Mouse (Mus musculus): ENCODE data around the gene Polr3e. TPM values are rescaled to one million over a fixed set of nuclear protein-coding genes. Genes with fewer than 3 reads are reported as not detected.
"Not testable (repeated sequence)": the region's sequence is repeated elsewhere in the genome, so short reads cannot be mapped to it uniquely, and the experiment has no call there.

The Polr3e gene
- total RNA-seq, 2 experiments from 2014 or later = 20.8 to 23.5 TPM

DNA sequence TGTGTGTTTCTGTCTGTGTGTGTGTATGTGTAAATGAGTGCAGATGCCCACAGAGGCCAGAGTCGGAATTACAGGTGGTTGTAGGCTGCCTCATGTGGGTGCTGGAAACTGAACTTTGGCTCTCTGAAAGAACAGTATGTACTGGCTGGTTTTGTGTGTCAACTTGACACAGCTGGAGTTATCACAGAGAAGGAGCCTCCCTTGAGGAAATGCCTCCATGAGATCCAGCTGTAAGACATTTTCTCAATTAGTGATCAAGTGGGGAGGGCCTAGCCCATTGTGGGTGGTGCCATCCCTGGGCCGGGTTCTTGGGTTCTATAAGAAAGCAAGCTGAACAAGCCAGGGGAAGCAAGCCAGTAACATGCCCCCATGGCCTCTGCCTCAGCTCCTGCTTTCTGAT is 54.9 kb downstream of the Polr3e start:
- DNase-seq (ENCODE audit: low spot score in 2 of 2) = not testable (repeated sequence)

DNA sequence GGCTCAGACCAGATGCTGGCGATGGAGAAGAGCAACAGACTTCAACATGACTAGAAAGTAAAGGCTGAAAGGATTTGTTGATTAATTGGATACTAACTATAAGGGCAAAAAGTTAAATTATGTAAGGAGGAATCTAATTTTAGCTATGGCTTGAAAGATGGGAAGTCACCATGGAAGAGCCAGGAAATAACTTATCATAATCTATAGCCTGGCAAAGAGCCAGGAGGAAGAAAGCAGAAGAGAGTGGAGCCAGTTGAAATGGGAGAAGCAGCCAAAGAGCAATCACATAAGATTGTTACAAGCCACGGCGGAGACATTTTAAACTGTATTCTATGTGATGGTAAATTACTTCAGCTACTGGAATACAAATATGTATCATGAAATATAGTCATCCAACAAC is 56.5 kb downstream of the Polr3e start:
- no peak for DNase-seq (ENCODE audit: low spot score in 2 of 2)

DNA sequence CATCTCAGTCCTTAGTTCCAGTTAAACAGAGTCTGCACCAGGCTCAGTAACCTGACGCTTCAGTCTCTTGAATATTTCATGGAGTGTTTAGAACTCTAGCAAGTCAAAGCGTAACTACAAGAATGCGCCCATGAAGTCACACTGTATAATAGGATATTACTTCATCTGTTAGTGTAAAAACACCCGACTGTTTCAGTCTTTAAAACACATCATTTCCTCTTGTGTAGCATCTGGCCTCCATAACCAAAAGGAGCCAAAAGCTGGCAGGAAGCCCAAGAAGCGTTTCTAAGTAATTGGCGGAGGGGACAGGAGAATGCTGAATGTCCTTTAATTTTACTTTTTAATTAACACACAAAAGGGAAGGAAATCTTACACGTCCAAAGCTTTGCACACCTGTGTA is 59.5 kb downstream of the Polr3e start:
- no peak for DNase-seq (ENCODE audit: low spot score in 2 of 2)

DNA sequence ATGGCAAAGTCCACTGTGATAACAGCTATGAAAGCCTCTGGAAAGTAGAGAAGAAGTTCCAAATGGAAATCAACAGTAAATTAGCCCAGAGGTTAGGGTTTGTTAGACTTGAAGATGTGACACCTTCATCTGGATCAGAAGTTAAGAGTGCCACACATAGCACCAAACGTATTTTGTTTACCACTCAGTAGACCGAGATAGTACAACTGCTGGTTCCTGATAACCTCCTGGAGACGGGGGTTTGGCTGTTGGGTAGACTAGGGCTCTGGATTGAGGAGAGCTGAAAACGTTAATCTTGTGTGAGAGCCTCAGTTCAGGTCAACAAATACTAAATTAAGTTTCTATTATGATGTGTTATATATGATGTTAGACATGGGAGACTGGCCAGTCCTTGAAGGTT is 62.5 kb downstream of the Polr3e start:
- no peak for DNase-seq (ENCODE audit: low spot score in 2 of 2)

DNA sequence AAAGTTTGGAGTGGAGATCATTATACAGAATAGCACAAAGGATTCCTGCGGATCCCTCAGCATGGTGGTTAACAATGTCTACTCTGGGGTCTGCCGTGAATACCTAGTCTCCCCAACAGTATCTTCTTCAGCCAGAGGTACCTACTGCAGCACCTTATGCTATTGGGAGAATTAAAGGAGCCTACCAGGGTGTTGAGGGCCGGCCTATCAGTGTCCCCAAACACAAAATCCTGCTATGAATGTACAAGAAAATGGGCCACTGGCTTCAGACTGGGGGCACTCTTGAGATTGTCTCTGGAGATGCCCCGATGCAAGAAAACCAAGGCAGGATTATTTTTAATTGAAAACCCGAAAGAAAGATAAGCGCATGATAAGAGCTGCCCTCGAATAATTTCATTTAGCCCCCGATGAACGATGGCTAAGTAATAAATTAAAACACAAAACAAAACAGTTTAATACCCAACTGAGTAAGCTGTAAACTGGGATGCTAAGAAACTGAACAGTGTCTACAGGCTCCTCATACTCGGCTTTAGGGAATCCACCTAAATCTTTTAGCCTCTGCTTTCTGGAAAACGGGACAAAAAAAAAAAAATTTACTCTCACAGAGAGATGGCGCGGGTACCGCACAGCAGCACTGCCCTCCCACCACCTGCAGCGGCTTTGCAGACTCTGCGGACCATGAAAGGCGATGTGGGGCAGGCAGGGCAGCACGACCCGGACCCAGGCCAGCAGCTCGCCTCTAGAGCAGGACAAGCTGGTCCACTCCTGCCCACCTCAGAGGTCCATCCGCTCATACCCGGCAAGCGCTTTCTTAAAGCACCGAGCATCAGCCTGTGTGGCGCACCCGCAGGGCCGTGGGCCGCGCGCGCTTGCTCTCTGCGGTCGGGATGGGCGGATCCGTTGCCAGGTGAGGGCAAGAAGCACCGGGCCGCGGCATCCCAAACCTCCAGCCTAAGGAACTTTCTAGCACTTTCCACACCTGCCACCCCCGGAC is 63.7 kb downstream of the Polr3e start:
- peak; percentile 24 to 49 for DNase-seq (ENCODE audit: low spot score in 2 of 2)

DNA sequence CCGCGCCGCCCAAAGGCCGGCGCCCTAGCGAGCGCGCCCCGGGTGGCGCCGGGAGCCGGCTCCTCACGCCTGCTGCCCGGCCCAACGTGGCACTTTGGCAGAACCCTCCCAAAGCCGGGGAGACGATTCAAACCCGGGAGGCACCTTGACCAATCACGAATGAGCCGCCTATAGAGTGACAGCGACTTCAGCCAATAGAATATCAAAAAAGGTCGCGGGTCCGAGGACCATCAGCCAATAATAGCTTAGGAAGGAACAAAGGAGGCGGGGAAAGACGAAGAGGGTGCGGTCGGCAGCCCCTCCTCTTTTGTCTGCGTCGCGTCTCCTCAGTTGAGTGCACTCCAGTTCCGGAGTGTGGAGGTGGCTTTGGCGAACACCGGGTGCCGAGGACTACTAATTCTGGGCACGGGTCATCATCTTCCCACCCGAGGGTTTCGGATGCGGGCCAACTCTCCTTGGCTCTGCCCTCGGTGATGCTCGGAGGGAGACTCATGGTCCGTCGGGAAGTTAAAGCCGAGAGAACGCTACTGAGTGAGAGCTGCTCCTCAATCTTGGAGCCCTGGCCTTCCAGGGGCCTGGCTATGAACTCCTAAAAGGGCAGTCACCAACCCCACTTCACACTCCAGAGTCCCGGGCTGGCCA is 64.8 kb downstream of the Polr3e start, which contains the start of the genes Cdr2 and Mfsd13b:
Gene Cdr2, minus strand, starts transcription at position 113 of the 642 bp plus-strand sequence.
Gene Mfsd13b, plus strand, starts transcription at position 310 of the 642 bp plus-strand sequence.
- peak; percentile 90 to 96 for DNase-seq (ENCODE audit: low spot score in 2 of 2)

DNA sequence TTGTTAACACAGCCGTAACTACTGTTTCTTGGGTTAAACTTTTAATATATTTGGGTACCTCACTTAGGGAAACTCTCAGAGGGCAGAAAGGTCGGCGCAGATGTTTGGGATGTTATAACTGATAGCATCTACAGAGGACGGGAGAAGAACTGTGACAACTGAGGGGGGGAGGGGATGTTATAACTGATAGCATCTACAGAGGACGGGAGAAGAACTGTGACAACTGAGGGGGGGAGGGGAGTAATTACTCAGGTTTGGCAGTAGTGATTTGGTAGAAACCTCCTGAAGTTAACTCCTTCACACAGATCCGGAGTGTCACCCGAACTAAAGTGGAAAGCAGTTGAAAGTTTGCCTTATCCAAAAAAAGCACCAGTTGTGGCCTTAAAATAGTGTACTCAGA is 65.4 kb downstream of the Polr3e start:
- no peak for DNase-seq (ENCODE audit: low spot score in 2 of 2)

DNA sequence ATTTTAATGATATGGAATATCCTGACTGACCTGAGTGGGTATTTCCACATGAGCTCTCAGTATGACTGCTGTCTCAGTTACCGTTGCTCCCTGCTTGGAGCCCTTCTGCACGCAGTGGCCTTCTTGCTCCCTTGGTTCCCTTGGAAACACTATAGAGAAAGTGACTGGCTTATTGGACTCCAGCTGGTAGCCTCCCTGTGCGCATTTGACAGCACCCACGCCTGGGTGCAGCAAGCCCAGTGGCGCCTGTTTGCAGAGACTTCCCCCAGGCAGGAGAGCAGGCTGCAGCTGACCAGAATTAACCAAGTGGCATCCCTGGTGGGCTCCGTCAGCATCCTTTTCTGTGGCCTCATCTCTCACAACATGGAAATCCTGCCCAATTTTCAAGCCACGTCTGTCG is 73.6 kb downstream of the Polr3e start:
- no peak for DNase-seq (ENCODE audit: low spot score in 2 of 2)

Other genes starting within 250 kb of the Polr3e start
- gene Pdzd9, start 247.4 kb upstream of the Polr3e start, total RNA-seq (2021) = not detected
- 10 to 100 TPM; 40.6 to 47.6 TPM for gene Mosmo, start 240.1 kb upstream of the Polr3e start, total RNA-seq (2021)
- 1 to 10 TPM; 2.3 to 2.6 TPM for gene Vwa3a, start 178.4 kb upstream of the Polr3e start, total RNA-seq (2021)
- gene Gm5737, start 105.4 kb upstream of the Polr3e start, total RNA-seq (2021) = not detected
- gene Eef2k, start 74.9 kb upstream of the Polr3e start, total RNA-seq (2021) = 10 to 100 TPM; 20.9 to 22.4 TPM
- gene Cdr2, start 64.6 kb downstream of the Polr3e start, total RNA-seq (2021) = 10 to 100 TPM in 1 of 2 experiments, 1 to 10 TPM in 1; 8.6 to 19.6 TPM
- not detected for gene Mfsd13b, start 64.8 kb downstream of the Polr3e start, total RNA-seq (2021)
- gene Mettl9, start 116.7 kb downstream of the Polr3e start, total RNA-seq (2021) = 100 to 1,000 TPM in 1 of 2 experiments, 10 to 100 TPM in 1; 93.2 to 111 TPM
- 1 to 10 TPM; 2.5 to 4.1 TPM for gene Igsf6, start 156.8 kb downstream of the Polr3e start, total RNA-seq (2021)
- 1 to 10 TPM in 1 of 2 experiments, under 1 TPM in 1; 0.26 to 1.0 TPM for gene Otoa, start 163.9 kb downstream of the Polr3e start, total RNA-seq (2021)

Measured in adrenal gland, adult 18-20 months (tissue).